Mouse (Mus musculus) T-helper 17 cell (primary cell): Measurements from ENCODE around the gene Rps3a1.

Source experiments
- in situ Hi-C, 2 experiments: fragments of 300-600 bp; cut with MboI, MseI; formaldehyde crosslinking; loops; 1 replicate in 1 of 2; 2 replicates in 1 of 2; pipeline ENCODE4 v1.15.1; 2025; ENCODE audit warnings: high pct_unique_total_duplicates in 2 of 2

Gene Rps3a1

DNA sequence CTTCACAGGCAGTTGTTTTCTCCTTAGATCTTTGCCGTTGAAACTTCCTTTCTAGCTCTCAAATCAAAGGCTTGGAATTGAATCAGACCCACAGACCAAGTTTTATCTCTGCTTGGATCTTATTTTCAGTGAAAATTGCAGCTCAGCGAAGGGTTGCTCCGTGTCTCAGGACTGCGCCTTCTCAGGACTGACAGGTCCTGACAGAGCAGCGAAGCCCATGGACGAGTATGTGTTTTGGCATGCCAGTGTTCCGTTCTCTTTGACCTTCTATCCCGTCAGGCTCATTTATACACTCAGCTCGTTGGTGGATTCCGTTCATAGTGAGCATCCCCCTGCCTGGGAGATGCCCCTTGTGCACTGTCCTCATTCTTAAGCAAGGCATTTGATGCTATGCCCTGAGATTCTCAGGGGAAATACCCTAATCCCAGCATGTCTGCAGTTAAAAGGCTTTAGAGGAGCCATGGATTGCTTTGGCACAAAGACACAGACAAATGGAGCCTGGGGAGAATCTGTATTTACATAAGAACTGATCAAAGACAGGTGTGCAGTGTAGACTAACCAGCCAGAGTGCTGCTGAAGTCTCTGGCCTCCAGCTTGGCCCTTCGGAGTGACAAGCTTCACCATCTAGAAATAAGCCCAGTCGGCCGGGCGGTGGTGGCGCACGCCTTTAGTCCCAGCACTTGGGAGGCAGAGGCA, 23.1 kb downstream of the Rps3a1 start:
- in situ Hi-C loops, result loop anchor here (10.0 to 25.0 kb wide), 2 partner anchors 195 to 407 kb away; no protein-coding TSS in a partner anchor

DNA sequence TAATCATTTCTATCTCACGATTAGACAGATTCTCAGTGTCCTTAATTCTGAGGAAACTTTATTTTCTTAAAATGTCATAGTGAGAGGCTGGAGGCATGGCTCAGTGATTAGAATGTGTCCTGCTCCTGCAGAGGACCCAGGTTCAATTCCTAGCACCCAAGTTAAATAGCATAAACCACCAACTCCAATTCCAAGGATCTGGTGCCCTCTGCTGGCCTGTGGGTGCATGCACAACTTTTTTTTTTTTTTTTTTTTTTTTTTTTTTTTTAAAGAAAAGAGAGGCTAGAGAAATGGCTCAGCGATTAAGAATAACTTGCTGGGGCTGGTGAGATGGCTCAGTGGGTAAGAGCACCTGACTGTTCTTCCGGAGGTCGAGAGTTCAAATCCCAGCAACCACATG, 25.6 kb downstream of the Rps3a1 start:
- in situ Hi-C loops, result loop anchor here (10.0 to 25.0 kb wide), 2 partner anchors 192 to 405 kb away; no protein-coding TSS in a partner anchor

DNA sequence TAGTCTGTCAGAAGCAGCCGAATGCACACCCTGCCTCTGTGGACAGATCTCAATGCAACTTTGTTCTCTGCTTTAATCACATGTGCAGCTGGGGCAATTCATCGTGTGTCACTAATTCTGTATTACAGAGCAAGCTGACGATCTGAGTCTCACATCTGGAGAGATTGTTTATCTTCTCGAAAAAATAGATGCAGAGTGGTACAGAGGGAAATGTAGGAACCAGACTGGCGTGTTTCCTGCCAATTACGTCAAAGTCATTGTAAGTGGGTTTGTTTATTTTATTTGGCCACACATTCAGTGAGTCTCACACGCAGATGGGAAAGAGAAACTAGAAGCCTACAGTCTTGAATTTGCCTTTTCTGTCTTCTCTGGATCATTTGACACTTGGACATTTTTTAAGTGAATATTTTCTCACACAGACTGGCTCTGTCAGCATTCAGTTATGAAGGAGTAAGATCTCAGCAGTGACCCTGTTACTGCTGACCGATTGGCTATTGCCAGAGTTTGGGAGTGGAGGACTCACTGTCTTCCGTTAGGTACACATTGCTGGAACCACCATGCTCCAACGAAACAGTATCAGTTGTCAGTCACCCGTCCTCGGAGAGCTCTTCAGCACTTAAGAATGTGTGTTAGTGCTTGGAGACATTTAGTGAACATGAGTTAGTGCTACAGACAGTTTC, 27.7 kb downstream of the Rps3a1 start:
- in situ Hi-C loops, result loop anchor here (10.0 to 25.0 kb wide), 2 partner anchors 190 to 402 kb away; no protein-coding TSS in a partner anchor

DNA sequence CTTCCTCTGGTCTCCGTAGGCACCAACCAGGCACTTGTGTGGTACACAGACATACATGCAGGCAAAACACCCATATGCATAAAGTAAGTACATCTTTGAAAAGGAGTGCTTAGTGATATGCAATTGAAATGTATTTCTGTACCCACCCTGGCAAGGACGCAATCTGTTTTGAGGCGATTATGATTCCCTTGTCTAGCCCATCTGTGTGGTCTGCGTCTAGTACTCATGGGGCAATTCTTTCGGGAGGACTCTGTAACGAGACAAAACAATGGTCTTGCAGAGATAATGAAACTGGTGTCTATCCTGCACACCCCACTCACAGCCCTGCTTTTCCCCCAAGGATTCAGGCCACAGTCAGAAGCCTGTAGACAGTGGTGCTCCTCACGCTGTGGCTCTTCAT, 29.7 kb downstream of the Rps3a1 start:
- in situ Hi-C loops, result loop anchor here (10.0 to 25.0 kb wide), 2 partner anchors 188 to 400 kb away; no protein-coding TSS in a partner anchor

DNA sequence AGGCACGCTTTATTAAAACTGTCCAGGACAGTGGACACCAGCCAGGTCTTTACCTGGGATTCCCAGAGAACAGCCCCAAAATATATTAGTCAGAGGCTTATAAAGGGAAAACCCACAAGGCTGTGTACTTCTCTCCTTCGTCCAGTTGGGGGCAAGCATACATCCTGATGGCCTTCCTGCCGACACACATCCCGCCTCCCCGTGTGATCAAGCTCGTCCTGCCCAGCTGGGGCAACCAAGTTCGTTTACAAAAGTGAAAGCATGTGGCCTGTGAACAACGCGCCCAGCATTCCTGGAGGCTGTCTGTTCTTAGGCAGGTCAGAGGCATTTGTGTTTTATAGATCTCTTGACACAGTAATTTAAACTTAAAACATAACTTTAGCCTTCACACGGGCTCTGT, 32.4 kb downstream of the Rps3a1 start:
- in situ Hi-C loops, result loop anchor here (10.0 to 25.0 kb wide), 2 partner anchors 185 to 398 kb away; no protein-coding TSS in a partner anchor

DNA sequence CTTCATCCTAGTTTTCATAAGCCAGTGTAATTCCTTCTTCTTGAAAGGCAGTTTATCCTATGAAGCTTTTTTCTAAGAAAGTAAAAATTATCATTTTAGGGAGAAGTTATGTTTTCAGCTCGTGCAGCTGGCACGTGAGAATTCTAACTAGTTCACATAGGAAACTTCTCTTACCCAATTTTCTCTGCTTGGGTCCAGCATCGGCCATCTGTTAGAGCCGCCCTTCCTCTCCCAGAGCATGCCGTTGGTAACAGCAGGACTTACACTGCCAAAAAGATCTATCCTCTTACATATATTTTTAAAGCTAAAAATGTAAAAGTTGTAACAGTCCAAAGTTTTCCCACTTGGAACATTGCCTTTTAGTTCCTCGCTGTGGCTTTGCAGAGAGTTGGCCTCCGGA, 33.4 kb downstream of the Rps3a1 start:
- in situ Hi-C loops, result loop anchor here in 1 of 2 experiments (10.0 to 25.0 kb wide), 2 partner anchors 397 to 1324 kb away; no protein-coding TSS in a partner anchor

DNA sequence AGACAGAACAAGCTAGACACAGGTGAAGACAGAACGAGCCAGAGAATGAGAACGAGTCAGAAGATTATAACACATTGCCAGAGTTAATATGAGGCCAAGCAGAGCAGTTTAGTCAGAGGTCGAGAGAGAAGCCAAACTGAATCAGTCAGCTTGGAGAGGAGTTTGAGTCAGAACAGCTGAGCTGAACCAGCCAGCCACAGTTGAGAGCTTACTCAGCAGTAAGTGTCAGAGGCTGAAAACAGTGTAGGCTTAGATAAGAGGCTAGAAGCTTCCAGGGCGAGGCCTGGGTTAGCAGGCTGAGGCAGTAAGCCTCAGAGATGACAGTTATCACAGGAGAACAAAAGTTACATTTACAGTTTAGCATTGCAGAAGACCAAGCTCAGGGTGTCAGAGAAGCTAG, 33.9 kb downstream of the Rps3a1 start:
- in situ Hi-C loops, result loop anchor here in 1 of 2 experiments (10.0 to 25.0 kb wide), 2 partner anchors 396 to 1324 kb away; no protein-coding TSS in a partner anchor

DNA sequence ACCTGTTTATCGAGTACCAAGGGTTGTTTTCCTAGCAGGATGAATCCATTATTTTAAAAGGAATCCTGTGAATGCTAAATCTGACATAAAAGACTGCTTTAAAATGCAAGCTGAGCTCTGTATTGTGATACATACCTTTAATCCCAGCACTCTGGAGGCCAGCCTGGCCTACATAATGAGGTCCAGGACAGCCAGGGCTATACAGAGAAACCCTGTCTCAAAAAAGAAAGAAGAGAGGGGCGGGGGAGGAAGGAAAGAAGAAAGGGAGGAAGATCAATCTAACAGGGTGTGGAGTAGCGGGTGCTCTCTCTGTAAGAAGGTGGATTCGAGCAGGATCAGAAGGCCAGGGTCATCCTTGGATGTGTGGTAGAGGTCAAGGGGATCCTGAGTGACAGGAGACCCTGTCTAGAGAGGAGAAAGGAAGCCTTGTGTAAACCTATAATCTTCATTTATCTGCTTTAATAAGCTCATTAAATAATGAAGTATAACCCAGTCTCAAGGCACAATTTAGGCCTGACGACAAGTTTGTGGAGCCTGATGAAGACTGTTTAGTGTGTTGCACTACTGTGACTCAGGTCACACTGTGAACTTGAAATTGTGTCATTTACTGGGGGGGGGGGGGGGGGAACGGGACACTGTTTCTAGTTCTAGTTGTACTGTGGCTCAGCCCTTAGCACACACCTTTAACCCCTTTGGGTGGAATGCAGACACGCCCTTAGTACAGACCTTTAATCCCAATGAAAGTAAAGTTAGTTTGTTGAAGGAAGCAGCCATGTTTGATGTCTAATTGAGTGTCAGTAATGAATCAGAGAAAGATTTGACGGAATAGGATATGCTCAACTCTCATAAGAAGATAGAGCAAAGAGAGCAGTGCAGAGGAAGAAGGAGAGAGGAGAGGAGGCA, 34.6 kb downstream of the Rps3a1 start:
- in situ Hi-C loops, result loop anchor here in 1 of 2 experiments (10.0 to 25.0 kb wide), 2 partner anchors 396 to 1323 kb away; no protein-coding TSS in a partner anchor

DNA sequence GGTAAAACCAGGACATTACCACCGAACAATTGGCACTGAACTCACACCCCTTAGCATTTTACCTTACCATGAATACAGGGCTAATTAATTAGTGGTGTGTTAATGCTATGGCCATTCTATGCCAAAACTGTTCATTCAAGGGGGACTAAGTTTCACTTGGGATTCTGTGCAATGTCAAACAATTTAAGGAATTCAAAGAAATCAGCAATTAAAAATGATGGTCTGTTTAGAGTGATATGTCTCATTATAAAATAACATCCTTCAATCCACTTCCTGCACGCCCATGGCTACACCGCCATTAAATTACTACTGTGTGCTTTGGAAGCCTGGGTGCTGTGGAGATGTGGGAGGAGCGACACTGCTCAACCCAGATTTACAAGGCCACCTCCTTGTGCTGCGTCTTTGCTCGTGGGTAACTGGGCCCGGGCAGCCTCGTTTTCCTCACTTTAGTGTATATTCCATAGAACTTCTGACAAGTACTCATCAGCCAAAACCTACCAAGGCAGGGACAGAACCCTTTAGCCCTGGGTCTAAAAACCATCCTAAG, 36.3 kb downstream of the Rps3a1 start:
- in situ Hi-C loops, result loop anchor here in 1 of 2 experiments (10.0 to 25.0 kb wide), 2 partner anchors 394 to 1321 kb away; no protein-coding TSS in a partner anchor

DNA sequence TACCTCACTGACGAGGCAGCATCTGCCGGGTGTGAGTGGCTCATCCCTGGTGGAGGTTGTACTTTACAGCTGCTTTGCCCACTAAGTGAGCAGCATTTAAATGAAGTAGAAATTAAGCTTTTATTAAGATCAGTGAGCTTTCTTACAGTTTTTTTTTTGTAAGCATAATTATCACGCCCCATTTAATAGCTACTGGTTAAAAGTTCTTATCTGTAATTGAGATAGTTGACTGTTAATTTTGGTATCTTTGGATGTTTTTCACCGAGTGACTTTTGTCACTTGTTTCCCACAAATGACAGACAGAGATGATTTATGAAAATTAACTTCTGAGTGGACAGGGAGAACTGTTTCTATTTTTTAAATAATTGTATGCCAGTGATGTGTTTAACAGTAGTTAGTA, 37.6 kb downstream of the Rps3a1 start:
- in situ Hi-C loops, result loop anchor here in 1 of 2 experiments (10.0 to 25.0 kb wide), 2 partner anchors 393 to 1320 kb away; no protein-coding TSS in a partner anchor

DNA sequence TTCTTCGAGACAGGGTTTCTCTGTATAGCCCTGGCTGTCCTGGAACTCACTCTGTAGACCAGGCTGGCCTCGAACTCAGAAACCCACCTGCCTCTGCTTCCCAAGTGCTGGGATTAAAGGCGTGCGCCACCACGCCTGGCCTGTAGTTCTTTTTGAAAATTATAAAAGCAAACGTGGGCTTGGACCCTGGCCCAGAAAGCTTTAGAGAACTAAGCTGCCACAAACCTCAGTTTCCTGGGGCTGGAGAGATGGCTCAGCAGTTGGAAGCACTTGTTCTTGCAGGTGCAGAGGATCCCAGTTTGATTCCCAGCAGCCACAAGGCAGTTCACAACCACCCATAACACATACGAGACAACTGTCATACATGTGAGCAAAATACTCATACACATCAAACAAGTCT, 38.1 kb downstream of the Rps3a1 start:
- in situ Hi-C loops, result loop anchor here in 1 of 2 experiments (10.0 to 25.0 kb wide), 2 partner anchors 392 to 1320 kb away; no protein-coding TSS in a partner anchor

DNA sequence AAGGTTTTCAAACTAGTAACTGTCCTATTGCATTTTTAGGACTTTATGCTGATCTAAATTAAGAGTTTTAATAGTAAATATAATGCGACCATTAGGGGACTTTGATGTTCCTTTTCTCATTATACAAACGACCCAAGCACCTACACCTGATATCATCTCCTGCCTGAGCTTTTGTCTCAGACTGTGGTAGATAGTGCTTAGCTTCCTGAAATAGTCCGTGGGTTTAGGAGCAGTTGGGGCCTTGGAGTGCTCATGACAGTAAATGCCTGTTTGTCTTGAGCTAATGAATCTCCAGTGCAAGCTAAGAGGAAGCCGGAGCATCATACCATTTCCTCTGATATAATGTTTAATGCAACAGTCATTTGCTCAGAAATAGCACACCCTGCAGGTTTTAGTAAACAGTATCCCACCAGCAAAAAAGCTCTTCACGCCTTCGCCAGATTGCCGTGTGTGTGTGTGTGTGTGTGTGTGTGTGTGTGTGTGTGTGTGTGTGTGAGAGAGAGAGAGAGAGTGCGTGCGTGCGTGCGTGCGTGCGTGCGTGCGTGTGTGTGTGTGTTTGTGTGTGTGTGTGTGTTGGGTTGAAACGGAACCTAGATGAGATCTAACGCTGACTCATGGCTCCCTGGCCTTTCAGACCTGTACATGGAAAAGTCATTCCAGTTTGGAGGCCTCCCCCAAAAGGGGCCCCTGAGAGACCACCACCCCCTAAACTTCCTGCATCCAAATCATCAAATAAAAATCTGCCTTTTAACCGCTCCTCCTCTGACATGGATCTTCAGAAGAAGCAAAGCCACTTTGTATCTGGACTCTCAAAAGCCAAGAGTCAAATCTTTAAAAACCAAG, 38.8 kb downstream of the Rps3a1 start:
- in situ Hi-C loops, result loop anchor here in 1 of 2 experiments (10.0 to 25.0 kb wide), 2 partner anchors 391 to 1319 kb away; no protein-coding TSS in a partner anchor

DNA sequence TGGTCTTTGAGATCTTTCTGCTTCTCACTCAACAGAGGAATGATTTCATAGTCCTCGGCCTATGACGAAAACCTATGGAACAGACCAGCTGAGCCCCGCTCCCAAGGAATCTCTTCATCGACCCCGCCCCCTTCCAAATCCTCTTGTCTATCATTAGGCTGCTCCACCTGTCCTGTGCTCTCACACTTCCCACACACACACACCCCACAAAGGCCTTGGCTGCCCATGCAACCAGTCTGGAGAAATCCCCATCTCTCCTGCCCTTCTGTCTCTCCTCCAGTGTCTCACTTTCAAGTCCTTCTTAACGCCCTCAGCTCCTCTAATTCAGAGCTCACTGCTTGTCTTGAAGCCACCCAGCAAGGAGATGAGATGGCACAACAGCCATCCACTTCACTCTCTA, 40.5 kb downstream of the Rps3a1 start:
- in situ Hi-C loops, result loop anchor here in 1 of 2 experiments (10.0 to 25.0 kb wide), 2 partner anchors 390 to 1317 kb away; no protein-coding TSS in a partner anchor

DNA sequence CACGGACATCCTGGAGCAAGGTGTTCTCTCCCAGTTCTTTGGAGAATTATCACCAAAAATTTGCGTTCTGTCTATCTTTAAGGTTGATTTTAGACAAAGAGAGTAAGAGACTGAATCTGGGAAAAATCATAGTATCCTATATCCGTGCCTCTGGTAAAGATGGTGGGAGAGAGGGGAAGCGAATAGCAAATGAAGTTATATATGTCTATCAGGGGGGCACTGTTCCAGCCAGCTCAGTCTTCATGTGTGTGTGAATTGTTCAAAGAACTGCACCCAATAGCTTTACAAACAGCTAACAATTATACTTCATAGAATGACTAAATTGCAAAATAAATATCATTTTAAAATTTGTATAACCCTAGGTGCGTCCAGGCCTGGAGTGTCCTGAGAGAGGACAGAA, 48.6 kb downstream of the Rps3a1 start:
- in situ Hi-C loops, result no loop called here

DNA sequence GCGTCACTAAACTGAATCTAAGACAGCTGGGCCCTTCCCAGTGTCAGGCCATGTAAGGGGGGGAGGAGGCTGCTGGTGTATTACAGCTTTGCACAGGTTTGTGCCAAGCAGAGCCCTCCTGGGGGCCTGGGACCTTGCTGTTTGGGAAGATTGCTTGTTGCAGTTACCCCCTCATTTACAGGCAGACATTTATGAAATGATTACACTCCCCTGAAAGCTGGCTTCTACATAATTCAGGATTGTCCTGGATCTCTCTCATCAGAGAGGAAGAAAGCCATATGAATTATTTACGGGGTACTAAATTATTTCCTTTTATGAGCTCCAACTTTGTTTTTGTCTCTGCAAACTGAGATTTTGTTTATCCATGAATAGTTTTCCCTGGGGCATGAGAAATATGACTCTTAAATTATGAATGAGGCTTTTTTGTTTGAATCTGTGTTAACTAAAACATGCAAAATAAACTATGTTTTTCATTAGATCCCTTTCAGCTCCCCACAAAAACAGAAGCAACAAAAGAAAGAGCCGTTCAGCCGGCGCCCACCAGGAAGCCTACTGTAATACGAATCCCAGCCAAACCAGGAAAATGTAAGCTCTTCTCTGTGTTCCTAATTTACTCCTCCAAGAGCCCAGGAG, 49.2 kb downstream of the Rps3a1 start:
- in situ Hi-C loops, result no loop called here
